Mouse (Mus musculus): ENCODE data around the gene Gm1123. TPM values are rescaled to one million over a fixed set of nuclear protein-coding genes. Genes with fewer than 3 reads are reported as not detected.

Gene Gm1123
- polyA plus RNA-seq, 1 experiment: 0.25 TPM

GRCm38 (mm10) chr9:99016301-99016700 is 19.2 kb downstream of the Gm1123 start:
- peaks cover 3% of the 10 kb centered on the region; the same call in 1 of the 2 replicates for H3K4me1 ChIP-seq (ENCODE audit: control insufficient read depth, insufficient read depth, low read length)
- 55% methylated on average over 3 of the region's 3 CpGs for WGBS
- TF ChIP-seq CTCF (conservative IDR thresholded peaks at IDR 0.05; ENCODE audit: insufficient read depth, insufficient read length, low read depth, low read length) (no peak), POLR2A (IDR thresholded peaks at IDR 0.05; ENCODE audit: low read depth, low read length) (no peak)

GRCm38 (mm10) chr9:99009898-99010199 is 25.7 kb downstream of the Gm1123 start:
- no peak overlapping the region for H3K27ac ChIP-seq (ENCODE audit: insufficient read depth, low read depth, low read length)
- WGBS: 96% methylated on average over 3 of the region's 3 CpGs
- no peaks in the 10 kb centered on the region for H3K4me1 ChIP-seq (ENCODE audit: control insufficient read depth, insufficient read depth, low read length)
- no peaks in the 10 kb centered on the region for H3K27me3 ChIP-seq (replicated peaks; ENCODE audit: control insufficient read depth, insufficient read depth, low read length)
- no peaks in the 10 kb centered on the region for H3K36me3 ChIP-seq (ENCODE audit: control insufficient read depth, insufficient read depth, low read length)
- H3K4me3 ChIP-seq (ENCODE audit: insufficient read depth, low read depth, low read length): no peak overlapping the region
- no peak for DNase-seq
- TF ChIP-seq POLR2A (IDR thresholded peaks at IDR 0.05; ENCODE audit: low read depth, low read length) (no peak), CTCF (conservative IDR thresholded peaks at IDR 0.05; ENCODE audit: insufficient read depth, insufficient read length, low read depth, low read length) (no peak)

More at GRCm38 (mm10) chr9:99016301-99016700, 19.2 kb downstream of the Gm1123 start:
- Histone ChIP-seq H3K36me3 (ENCODE audit: control insufficient read depth, insufficient read depth, low read length) (no peaks in the 10 kb centered on the region), H3K27ac (ENCODE audit: insufficient read depth, low read depth, low read length) (no peak overlapping the region), H3K4me3 (ENCODE audit: insufficient read depth, low read depth, low read length) (no peak overlapping the region), H3K27me3 (replicated peaks; ENCODE audit: control insufficient read depth, insufficient read depth, low read length) (no peaks in the 10 kb centered on the region)
- DNase-seq: peak; percentile 22

GRCm38 (mm10) chr9:99009069-99009897 is 26.2 kb downstream of the Gm1123 start:
- Histone ChIP-seq H3K4me3 (ENCODE audit: insufficient read depth, low read depth, low read length) (no peak overlapping the region), H3K27me3 (replicated peaks; ENCODE audit: control insufficient read depth, insufficient read depth, low read length) (no peaks in the 10 kb centered on the region), H3K36me3 (ENCODE audit: control insufficient read depth, insufficient read depth, low read length) (no peaks in the 10 kb centered on the region), H3K4me1 (ENCODE audit: control insufficient read depth, insufficient read depth, low read length) (no peaks in the 10 kb centered on the region), H3K27ac (ENCODE audit: insufficient read depth, low read depth, low read length) (no peak overlapping the region)
- 73% methylated on average over 12 of the region's 12 CpGs for WGBS
- no peak for TF ChIP-seq CTCF (conservative IDR thresholded peaks at IDR 0.05; ENCODE audit: insufficient read depth, insufficient read length, low read depth, low read length)
- no peak for TF ChIP-seq POLR2A (IDR thresholded peaks at IDR 0.05; ENCODE audit: low read depth, low read length)
- no peak for DNase-seq

GRCm38 (mm10) chr9:99001326-99001725 is 34.2 kb downstream of the Gm1123 start:
- Histone ChIP-seq H3K27me3 (replicated peaks; ENCODE audit: control insufficient read depth, insufficient read depth, low read length) (no peaks in the 10 kb centered on the region), H3K36me3 (ENCODE audit: control insufficient read depth, insufficient read depth, low read length) (no peaks in the 10 kb centered on the region), H3K27ac (ENCODE audit: insufficient read depth, low read depth, low read length) (no peak overlapping the region), H3K4me3 (ENCODE audit: insufficient read depth, low read depth, low read length) (no peak overlapping the region), H3K4me1 (ENCODE audit: control insufficient read depth, insufficient read depth, low read length) (no peaks in the 10 kb centered on the region)
- TF ChIP-seq CTCF (conservative IDR thresholded peaks at IDR 0.05; ENCODE audit: insufficient read depth, insufficient read length, low read depth, low read length): no peak
- TF ChIP-seq POLR2A (IDR thresholded peaks at IDR 0.05; ENCODE audit: low read depth, low read length): no peak
- WGBS: 92% methylated on average over 6 of the region's 6 CpGs
- DNase-seq: no peak

GRCm38 (mm10) chr9:98999881-99000339 is 35.6 kb downstream of the Gm1123 start:
- 73% methylated on average over 9 of the region's 9 CpGs for WGBS
- Histone ChIP-seq H3K4me1 (ENCODE audit: control insufficient read depth, insufficient read depth, low read length) (no peaks in the 10 kb centered on the region), H3K4me3 (ENCODE audit: insufficient read depth, low read depth, low read length) (no peak overlapping the region), H3K27me3 (replicated peaks; ENCODE audit: control insufficient read depth, insufficient read depth, low read length) (no peaks in the 10 kb centered on the region), H3K36me3 (ENCODE audit: control insufficient read depth, insufficient read depth, low read length) (no peaks in the 10 kb centered on the region), H3K27ac (ENCODE audit: insufficient read depth, low read depth, low read length) (no peak overlapping the region)
- TF ChIP-seq POLR2A (IDR thresholded peaks at IDR 0.05; ENCODE audit: low read depth, low read length) (no peak), CTCF (conservative IDR thresholded peaks at IDR 0.05; ENCODE audit: insufficient read depth, insufficient read length, low read depth, low read length) (no peak)
- no peak for DNase-seq

GRCm38 (mm10) chr9:98994103-98994502 is 41.4 kb downstream of the Gm1123 start:
- no peaks in the 10 kb centered on the region for H3K27me3 ChIP-seq (replicated peaks; ENCODE audit: control insufficient read depth, insufficient read depth, low read length)

GRCm38 (mm10) chr9:98987131-98987530 is 48.4 kb downstream of the Gm1123 start:
- peaks cover 4% of the 10 kb centered on the region; the same call in 1 of the 2 replicates for H3K4me1 ChIP-seq (ENCODE audit: control insufficient read depth, insufficient read depth, low read length)
- TF ChIP-seq POLR2A (IDR thresholded peaks at IDR 0.05; ENCODE audit: low read depth, low read length): no peak
- DNase-seq: no peak
- 47% methylated on average over 9 of the region's 9 CpGs for WGBS
- no peak overlapping the region for H3K27ac ChIP-seq (ENCODE audit: insufficient read depth, low read depth, low read length)
- no peaks in the 10 kb centered on the region for H3K36me3 ChIP-seq (ENCODE audit: control insufficient read depth, insufficient read depth, low read length)
- H3K4me3 ChIP-seq (ENCODE audit: insufficient read depth, low read depth, low read length): no peak overlapping the region
- no peaks in the 10 kb centered on the region for H3K27me3 ChIP-seq (replicated peaks; ENCODE audit: control insufficient read depth, insufficient read depth, low read length)

More at GRCm38 (mm10) chr9:98994103-98994502, 41.4 kb downstream of the Gm1123 start:
- Histone ChIP-seq H3K4me3 (ENCODE audit: insufficient read depth, low read depth, low read length) (no peak overlapping the region), H3K4me1 (ENCODE audit: control insufficient read depth, insufficient read depth, low read length) (no peaks in the 10 kb centered on the region), H3K27ac (ENCODE audit: insufficient read depth, low read depth, low read length) (no peak overlapping the region), H3K36me3 (ENCODE audit: control insufficient read depth, insufficient read depth, low read length) (peaks cover 4% of the 10 kb centered on the region)
- 77% methylated on average over 4 of the region's 4 CpGs for WGBS
- TF ChIP-seq CTCF (conservative IDR thresholded peaks at IDR 0.05; ENCODE audit: insufficient read depth, insufficient read length, low read depth, low read length) (no peak), POLR2A (IDR thresholded peaks at IDR 0.05; ENCODE audit: low read depth, low read length) (no peak)
- DNase-seq: no peak
